Mouse (Mus musculus) right cerebral cortex, adult 2 months (tissue): ENCODE results near the gene Qdpr.
A peak's percentile ranks its signal among the peaks of the same experiment; 100 is the strongest.

ENCODE experiments used
- DNase-seq, 2 experiments: peaks; one replicate each; pipeline ENCODE4 v3.0.0; 2021 to 2022; ENCODE audit warnings: low spot score in 2 of 2

Qdpr gene

DNA sequence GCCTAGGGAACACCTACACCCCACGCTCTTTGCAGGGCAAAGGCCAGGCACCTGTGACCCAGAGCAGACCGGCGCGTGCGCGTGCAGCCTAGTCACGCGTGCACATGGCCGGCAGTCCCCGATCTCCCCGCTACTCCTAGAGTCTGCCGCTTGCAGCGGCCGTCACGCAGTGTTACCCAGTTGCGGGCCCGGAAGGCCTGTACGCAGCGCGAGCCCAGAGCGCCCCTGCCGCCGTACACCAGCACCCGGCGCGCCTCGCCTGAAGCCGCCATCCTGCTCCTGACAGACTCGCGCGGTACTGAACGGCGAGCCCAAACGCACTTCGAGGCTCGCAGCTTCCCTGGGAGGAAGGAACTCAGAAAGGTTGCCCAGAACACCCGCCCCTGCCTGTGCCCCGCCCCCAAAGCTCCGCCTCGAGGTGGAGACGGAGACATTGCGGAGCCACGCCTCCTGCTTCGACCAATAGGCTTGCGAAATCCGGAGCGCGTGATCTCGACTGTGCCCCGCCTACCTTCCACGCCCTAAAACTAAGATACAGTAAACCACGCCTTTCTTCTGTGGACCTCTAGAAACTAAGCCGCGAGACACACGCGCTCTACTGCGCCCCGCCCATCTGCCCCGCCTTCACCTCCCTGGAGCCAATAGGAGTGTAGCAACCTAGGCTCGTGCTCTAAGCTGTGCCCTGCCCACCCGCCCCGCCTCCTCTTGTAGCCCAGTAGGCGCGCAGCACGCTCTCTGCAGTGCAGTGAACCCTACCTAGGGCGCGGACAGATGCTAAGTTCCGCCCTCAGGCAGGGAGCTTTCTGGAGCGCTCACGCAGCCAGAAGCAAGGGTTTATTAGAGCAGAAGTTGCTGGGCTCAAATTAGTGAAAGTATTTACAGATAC is at the start of gene Qdpr:
TSS of gene Qdpr (minus strand) at position 406 of the 886 bp plus-strand sequence.
- DNase-seq = peak; percentile 89 to 95

DNA sequence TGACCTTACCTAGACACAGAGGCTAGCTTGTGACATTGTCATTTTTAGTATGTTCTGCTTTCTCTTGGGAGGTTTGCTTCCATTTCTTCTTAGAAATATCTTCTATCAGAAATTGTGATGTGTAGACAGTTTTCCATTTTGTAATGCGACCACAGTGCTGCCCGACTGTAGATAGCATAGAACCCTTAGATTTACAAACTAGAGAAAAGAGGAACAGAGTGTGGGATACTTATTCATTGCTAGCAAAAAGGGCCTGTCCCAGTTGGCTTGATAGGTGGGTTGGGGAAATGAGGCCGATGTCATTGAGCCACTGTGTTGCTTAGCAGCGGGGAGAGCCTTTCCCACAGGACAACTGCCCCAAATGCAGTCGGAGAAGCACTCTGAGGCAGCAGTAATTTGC is 47.5 kb upstream of the Qdpr start:
- DNase-seq = no peak

DNA sequence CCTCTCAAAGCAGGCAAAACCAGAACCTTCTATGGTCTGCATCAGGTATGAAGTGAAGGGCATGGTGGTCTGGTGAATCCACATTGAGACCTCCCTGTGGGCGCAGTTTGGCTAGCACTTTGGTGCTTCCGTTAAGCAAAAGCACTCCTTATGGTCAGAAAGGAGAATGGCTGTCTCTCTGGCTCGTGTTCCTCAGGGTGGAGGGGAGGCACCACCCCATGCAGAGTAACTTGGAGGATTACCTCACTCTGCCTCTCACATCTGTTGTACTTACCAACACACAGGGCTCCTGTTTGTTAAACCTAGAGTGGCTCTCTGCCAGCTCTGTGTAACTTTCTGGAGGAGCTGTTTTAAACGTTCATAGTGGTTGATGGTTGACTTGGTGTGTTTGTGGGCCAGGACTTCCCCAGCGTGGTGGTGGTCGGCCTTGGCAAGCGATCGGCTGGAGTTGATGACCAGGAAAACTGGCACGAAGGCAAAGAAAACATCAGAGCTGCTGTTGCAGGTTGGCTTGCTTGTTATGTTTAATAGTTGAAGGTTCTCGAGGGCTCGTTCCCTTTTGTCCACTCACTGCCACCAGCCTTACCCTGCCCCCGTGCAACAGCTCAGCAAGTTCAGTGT is 47.0 kb upstream of the Qdpr start:
- DNase-seq = no peak

DNA sequence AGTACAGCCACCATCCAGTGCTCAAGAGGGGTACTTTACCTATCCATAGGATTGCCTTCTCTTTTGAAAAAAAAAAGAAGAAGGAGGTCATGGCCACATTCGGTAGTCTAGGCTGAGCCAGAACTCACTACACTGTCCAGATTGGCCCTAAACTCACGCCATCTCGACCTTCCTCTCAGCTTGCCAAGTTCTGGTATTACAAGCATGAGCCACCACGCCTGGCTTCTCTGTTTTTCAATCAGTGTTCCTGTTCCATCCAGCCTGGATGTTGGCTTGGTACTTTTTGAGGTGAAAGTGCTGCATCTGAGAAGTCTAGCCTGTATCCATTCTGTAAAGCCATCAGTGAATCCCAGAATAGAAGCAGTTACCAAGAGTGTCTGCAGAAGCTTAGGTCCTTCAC is 46.4 kb upstream of the Qdpr start:
- DNase-seq = no peak

DNA sequence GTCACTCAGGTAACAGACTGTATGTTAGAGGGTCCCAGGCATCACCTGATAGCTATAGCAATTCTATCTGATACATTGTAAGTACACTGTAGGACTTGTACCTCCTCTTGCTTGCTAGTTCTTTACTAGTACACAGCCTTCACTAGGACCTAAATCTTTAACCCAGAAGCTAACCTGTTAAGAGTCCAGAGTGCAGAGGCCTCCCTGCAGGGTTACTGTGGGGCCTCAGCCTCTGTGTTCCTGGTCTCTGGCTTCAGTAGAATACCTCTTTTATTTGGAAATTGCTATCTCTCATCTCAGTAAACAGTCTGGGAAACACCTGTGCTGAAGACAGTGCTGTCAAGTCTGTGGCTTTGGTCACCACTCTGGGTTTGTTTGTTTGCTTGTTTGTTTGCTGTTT is 46.0 kb upstream of the Qdpr start:
- DNase-seq = no peak

DNA sequence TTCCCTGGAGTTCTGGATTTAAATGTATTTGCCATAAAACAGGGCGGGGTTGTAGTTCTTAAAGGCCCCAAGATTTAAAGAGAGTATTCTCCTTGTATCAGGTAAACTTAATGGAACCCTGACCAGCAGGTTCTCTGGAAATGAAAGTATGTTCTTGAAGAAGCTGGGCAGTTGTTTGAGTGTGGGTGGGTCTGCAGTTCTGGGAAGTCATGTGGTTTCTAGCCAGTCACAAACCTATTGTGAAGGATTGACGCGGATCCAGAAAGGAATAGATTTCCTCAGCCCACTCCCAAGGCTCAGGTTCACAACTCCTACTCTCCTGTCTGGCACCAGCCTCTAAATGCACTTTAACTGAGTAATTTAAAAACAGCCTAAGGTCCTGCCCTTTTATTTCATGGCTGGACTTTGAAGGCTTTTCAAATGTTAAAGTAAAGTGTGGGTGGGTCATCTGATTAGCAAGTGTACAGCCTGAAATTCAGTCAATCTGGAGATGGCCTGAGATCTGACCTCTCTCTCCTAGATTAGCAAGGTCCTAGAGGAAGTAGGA is 45.5 kb upstream of the Qdpr start:
- DNase-seq = no peak

DNA sequence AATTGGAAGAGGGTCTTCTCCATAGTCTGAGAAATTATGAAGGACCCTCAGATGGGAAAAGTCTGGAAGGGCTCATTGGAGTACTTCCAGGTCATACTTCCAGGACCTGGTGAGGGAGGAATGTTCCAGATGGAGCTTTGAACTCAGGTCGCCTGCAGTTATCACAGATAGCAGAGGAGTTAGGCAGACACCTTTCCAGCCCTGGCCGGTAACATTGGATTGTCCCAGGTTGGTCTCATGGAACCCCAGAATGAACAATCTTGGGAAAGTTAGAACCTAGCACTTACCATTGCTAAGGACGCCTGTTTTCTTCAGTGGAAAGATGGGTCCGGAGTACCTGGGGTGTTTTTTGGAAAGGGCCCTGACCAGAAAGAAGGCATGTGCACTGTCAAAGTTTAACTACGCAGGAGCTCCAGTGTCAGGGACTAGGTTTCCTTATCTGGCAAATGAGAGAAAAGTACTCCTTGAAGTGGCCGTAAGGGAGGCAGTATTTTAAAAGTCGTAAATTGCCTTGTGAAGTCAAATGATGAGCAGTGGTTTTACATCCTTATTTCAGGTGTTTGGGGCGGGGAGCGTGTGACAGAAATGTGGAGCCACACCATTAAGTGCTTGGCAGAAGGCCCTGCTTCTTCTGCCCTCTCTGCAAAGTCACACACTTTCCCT is 44.2 kb upstream of the Qdpr start:
- DNase-seq = no peak

DNA sequence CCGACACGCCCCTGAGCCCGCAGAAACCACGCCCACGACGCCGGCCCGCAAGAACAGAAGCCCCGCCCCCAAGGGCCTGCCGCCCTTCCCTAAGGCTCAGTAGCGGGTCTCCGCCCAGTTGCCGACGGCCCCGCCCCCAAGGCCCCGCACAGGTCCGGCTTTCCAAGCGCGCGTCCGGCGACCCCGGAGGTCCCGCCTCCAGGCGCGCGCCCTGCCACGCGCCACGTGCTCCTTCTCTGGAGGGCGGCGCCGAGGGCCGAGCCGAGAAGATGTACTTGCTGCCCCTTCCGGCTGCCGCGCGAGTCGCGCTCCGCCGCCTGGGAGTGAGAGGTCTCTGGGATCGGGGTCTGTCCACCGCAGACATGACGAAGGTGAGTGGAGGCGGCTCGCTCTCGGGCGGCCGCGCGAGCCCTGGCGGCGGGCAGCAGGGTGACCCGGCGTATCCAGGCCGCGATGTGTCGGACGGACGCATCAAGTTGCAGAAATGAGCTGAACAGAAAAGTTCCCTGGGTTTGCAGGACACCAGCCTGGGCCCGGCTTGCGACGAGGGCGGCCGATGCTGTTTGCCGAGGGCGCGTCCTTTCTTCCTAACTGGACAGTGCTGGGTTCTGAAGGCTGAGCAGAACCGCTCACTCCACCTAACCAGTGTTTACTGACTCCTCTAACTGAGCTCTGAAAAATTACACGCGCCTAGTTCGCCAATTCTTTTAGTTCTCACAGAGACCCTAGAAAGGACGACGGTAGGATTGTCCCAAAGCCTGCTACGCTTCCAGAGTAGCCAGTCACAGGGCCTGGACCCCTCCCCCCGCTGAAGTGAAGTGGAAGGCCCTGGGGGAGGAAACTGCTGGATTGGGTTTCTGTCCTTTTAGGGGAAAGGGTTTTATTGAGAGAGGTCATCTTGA is 43.4 kb upstream of the Qdpr start, which contains the start of gene Lap3:
TSS of gene Lap3 (plus strand) at position 184 of the 902 bp plus-strand sequence.
- DNase-seq = peak; percentile 93 to 96

DNA sequence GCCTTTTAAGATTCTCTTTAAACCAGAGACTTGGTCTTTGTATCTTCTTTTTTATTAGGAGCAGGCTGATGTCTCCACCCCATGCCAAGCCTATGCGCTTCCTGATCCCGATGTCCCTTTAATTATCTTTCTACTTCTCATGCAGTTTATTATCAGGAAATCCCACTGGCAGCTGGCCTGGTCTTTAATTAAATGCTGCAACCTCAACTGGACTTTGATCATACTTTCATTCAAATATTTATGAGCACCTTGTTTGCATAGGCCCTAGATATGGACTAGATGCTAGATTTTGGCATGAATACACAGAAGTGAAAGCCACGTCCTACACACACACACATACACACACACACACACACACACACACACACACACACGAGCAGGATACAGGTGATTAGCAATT is 41.7 kb upstream of the Qdpr start:
- DNase-seq = no peak

DNA sequence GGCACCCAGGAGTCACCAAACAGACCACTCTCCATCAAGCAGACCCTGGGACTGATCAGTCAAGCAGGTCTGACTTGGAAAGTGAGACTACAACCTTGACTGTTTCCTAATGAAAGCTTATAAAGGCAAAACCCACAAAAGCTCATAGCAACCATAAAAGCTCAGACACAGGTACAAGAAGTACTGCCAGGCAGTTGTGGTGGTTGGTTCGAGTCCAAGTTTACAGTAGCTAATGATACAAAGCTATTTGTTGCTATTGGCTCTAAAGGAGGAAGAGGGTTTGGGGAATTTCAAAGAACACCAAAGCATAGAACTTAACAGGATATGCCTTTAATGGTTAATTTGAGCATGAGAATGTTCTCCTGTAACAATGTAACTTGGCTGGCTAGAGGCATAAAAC is 33.6 kb upstream of the Qdpr start:
- DNase-seq = no peak

DNA sequence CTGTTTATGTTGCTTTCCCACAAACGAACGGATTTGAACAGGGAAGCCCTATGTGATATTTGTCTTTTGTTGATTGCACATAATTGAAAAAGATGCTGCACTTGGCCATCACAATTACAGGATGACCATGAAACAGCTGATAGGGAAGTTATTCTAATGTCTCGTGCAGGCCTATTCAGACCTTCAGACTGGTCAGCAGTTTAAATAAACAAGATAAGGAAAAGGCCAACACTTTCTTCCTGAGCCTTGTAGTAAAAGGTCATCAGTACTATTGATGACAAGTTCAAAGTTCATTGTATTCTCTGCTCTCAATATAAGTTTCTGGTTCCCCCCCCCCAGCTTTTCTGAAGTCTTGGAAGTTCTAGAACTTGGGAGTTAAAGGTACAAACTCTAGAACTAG is 32.6 kb upstream of the Qdpr start:
- no peak for DNase-seq

DNA sequence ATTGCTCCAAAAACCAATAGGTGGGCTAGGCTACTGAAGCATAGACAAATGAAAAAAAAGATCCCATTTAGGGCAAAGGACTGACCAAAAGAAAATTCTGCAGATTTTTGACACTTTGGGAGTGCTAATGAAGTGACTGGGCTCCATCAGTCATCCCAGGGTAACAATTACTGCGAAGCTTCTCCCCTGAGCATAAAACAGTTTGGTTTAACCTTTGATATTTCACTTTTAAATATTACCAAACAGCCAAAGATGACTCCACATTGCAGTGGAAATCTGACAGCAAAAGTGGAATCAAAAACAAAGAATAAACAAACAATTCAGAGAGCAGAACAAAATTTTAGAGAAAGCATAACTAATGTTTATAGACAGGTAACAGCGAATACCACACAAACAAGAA is 31.1 kb upstream of the Qdpr start:
- no peak for DNase-seq

DNA sequence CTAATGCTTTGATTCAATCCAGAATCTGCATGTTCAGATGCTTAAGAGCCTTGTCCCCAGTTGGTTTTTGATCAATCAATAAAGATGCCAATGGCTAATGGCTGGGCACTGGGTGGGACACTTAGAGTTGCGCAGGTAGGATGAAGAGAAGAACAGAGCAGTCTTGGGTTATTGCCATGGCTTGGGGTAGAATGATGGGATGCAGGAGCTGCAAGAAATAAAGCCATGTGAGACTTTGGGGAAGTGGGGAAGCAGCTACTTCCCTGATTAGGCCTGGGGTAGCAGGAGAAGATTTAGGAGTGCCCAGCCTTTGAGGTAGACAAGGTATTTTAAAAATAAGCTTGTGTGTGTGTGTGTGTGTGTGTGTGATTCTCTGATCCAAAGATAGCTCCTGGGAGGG is 30.0 kb upstream of the Qdpr start:
- DNase-seq = no peak

DNA sequence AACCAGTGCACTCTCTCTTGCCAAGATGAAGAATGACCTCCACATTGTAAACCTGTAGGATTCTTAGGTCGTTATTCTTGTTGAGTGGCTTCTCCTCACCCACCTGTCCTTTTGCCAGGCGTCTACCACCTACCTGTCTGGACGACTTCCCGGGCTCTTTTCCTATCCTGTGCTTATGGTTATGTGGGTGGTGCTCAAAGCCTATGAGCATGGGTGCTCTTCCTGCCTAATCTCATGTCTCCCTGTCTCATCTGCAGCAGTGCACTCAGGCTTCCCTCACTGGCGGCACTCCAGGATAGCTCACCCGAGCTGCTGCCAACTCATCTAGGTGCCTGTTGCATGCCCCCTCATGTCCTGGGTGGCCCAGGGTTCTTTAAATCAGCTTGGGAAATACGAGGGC is 27.6 kb upstream of the Qdpr start:
- DNase-seq = no peak

DNA sequence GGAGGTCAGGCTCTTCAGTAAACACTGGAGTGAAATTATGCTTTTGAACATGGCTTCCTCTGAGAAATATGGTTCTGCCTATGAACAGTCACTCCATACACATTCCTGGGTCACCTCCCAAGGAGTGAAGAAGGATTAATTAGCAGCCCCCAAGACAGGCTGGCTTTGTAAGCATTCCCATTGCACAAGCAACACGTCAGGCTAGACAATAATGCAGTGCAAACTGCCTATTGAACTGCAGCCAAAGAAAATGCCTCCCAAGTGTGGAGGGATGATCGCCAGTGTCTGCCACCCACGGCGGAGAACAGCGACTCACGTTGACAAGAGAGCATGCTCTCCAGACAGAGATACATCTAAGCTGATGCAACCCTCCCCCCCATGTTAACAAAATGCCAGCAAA is 26.3 kb upstream of the Qdpr start:
- peak in 1 of 2 experiments; percentile 45 for DNase-seq

DNA sequence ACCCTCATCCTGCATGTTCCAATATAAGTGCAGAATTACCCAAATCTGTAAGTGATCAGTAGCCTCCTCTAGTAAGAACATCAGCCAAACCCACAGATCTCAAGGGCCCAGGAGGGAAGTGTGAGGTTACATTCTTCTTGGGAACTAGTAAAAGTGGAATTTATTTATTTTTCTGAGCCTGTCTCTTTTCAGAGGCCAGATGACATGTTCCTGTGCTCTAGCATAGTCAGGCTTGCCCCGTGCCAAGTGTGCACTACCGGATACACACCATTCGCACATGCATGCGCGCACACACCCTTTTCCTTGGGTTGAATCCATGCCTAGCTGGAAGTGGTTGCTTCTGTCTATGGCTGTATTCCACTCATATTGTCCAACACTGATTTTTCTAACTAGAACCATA is 25.7 kb upstream of the Qdpr start:
- DNase-seq = no peak

DNA sequence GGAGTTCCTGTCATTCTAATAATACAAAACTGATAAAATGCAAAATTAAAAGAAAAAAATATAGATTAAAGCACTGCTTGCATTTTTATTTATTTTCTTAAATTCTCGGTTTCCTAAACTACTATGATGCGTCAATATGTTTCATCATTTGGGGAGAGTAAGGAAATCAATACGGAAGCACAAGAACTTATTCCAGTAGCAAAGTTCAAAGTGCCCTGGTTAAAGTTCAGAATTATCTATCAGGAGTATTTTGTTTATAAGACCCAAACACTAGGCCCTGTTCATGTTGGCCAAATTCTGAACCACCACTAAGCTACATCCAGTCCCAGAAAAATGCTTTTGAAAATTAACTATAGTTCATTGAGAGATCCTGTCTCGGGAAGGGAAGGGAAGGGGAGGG is 24.7 kb upstream of the Qdpr start:
- DNase-seq = no peak

DNA sequence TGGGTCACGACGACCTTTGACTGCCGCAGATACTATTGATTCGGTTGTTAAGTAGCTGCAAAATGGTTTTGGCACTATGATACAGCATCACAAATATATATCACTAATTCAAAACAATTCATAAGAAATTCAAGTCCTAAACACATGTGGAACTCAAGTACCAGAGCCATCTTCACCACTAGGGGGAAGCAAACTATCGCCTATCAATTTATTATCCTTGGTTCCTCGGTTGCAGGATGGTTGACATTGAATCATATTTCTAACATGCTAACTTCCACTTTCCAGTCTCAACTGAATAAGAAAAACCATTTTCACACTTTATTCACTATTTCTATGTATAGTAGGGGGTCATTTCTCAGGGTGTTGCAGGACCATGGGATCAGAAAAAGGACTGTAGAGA is 24.2 kb upstream of the Qdpr start:
- DNase-seq = peak; percentile 70 to 72

DNA sequence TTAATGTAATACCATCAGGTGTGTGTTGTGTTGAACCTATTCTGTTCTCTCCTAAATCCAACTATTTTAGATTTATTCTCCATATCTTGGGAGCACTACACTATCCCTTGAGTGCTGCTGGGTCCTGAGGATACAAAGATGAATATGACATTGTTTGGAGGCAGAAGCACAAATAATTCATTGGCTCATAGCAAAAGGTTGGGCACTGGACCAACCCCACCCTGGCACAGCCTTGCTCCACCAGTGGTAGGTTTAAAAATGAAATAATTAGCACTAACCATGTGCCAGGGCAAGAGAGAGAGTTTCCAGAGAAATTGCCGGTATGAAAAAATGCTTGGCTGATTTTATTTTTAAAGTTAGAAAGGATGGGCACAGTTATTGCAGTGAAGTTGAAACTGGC is 23.5 kb upstream of the Qdpr start:
- no peak for DNase-seq

DNA sequence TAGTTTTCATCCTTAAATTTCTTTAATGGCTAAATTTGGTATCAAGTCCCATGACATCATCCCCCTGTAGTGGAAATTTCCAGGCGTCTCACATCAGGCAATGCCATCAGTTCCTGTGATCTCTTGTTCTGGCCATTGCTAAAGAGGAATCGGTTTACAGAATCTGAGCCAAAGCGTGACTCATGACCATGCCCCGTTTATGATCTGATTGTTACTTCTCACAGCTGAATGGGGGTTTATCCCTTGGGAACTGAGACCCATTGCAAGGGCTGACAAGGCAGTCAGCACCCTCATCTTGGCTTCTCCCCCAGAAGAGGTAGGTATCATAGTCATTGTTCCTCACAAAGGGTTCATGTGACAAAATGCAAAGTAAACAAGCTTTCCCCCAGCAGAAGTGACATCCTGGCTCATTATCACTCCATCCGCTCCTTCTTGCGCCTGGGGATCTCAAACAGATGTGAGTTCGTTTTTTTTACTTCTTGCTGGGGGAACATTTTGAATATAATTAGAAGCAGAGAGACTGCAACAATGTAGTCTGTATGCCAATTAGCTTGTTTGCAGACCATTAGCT is 22.9 kb upstream of the Qdpr start:
- no peak for DNase-seq

DNA sequence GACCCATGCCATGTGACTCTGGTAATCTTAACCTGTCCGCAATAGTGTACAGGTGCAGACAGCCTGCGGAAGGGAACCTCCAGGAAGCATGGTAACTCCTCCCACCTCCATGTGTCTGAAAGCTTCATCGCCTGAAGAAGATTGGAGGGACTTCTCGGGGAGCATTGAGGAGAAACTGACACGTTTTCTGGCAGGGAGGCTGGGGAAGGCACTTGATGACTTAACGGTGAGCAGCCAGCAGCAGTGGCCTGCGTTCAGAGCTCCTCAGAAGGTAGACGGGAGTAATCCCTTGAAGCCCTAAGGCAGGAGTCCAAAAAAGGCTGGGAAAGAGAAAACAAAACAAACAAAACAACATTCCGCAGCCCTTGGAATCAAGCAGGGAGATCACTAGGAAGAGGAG is 4.4 kb upstream of the Qdpr start:
- DNase-seq = no peak
